Mouse (Mus musculus) E14TG2a.4 (cell line): ENCODE measurements at regions not wholly inside any gene's neighbourhood (a gene's known extent, or its start where the extent isn't known, plus 50 kb on each side); places are given as distances from the start of the nearest gene placed in this dataset.

ENCODE experiments used
- CTCF ChIP-seq: conservative IDR thresholded peaks from 2 replicates; pipeline ENCODE4 v1.5.1; 2014; ENCODE audit warnings: low read length
- NANOG ChIP-seq: IDR thresholded peaks from 2 replicates; pipeline ENCODE4 v1.6.1; 2014; ENCODE audit warnings: borderline replicate concordance, low read length, mixed read lengths

DNA sequence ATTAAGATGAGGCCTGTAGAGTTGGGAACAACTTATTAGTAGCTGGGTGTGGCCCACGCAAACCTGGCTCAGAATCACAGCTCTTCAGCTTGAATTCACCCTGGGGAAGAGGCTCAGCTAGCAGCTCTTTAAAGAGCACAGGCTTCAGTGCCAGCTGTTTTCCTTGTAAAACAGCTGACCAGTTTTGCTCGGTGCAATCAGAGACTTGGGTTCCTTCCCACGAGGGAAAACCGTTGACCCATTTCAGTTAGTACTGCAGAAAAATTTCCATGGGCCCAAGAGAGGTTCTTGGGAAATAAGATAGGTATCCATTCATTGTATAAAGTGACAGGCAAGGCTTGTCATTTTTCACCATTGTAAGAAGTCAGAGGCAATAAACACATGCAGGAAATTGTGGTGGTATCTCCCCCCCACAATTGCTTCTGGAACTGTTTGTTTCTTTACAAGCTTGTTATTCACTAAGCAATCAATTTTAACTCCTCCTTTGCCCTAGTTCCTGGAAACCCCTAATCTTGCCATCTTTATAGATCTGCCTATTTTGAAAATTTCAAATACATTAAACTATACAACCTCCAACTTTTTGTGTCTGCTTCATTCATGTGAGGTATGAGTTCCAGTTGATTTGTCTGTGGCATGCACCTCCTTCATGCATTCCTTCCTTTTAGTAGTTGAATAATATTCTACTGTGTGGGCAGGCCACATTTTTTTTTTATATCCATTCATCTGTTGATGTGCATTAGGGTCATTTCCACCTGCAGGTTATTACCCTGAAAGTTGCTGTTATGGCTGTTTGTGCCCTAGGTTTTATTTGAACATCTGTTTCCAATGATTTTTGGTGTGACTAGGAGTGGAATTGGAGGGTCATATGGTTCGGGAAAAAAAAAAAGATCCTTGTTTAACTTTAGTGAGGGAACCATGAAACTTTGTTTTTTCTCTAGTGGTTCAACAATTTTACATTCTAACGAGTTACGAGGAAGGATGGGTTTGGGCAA is 205.8 kb downstream of the Btg1 start:
- no peak for TF ChIP-seq CTCF
- TF ChIP-seq NANOG: no peak
